Mouse (Mus musculus) heart, embryonic 14.5 days (tissue): ENCODE measurements around the gene Socs4. TPM values are rescaled to one million over a fixed set of nuclear protein-coding genes. Genes with fewer than 3 reads are reported as not detected.

ENCODE experiments used
- ATAC-seq: fragments of 200-750 bp; cut with Nextera tagmentation; 2 replicates; pipeline ENCODE4 v1.8.0; 2017; ENCODE audit warnings: low read depth, moderate TSS enrichment; ENCODE audit not compliant: insufficient number of reproducible peaks, insufficient read depth, low FRiP score
- H3K27ac ChIP-seq, 2 experiments: fragments of 200-500 bp in 1 of 2; fragments of 300-500 bp in 1 of 2; sonication (generic) in 1 of 2; replicated peaks in 1 of 2; 2 replicates each; pipeline ENCODE4 v1.5.1; 2012 to 2014; ENCODE audit warnings: low read depth in 2 of 2, low read length in 2 of 2, control low read depth in 1 of 2, mild to moderate bottlenecking in 1 of 2, mixed read lengths in 1 of 2; ENCODE audit not compliant: control insufficient read depth in 1 of 2, insufficient read depth in 1 of 2
- H3K27me3 ChIP-seq: fragments of 300-500 bp; sonication (generic); 2 replicates; pipeline ENCODE4 v1.6.1; 2014; ENCODE audit warnings: mild to moderate bottlenecking, low read length, control low read depth; ENCODE audit not compliant: control insufficient read depth, insufficient read depth
- H3K36me3 ChIP-seq: fragments of 300-500 bp; sonication (generic); 2 replicates; pipeline ENCODE4 v1.6.1; 2014; ENCODE audit warnings: mild to moderate bottlenecking, control low read depth, low read length, mixed read lengths; ENCODE audit not compliant: control insufficient read depth, insufficient read depth
- H3K4me1 ChIP-seq, 2 experiments: fragments of 200-500 bp in 1 of 2; fragments of 300-500 bp in 1 of 2; sonication (generic) in 1 of 2; 2 replicates each; pipeline ENCODE4 v1.6.1; 2012 to 2014; ENCODE audit warnings: low read length in 2 of 2, control low read depth in 1 of 2, mixed read lengths in 1 of 2; ENCODE audit not compliant: control insufficient read depth in 2 of 2, insufficient read depth in 2 of 2
- H3K4me2 ChIP-seq: fragments of 300-500 bp; sonication (generic); 2 replicates; pipeline ENCODE4 v1.6.1; 2014; ENCODE audit warnings: mild to moderate bottlenecking, low read length
- H3K4me3 ChIP-seq, 2 experiments: fragments of 200-500 bp in 1 of 2; fragments of 300-500 bp in 1 of 2; sonication (generic) in 1 of 2; 2 replicates each; pipeline ENCODE4 v1.5.1; 2012 to 2014; ENCODE audit warnings: low read length in 2 of 2, mild to moderate bottlenecking in 2 of 2, control low read depth in 1 of 2, low read depth in 1 of 2, moderate library complexity in 1 of 2; ENCODE audit not compliant: control insufficient read depth in 1 of 2, insufficient read depth in 1 of 2
- H3K9ac ChIP-seq: fragments of 300-500 bp; sonication (generic); 2 replicates; pipeline ENCODE4 v1.6.1; 2014; ENCODE audit warnings: mild to moderate bottlenecking, low read length
- H3K9me3 ChIP-seq: fragments of 300-500 bp; sonication (generic); 2 replicates; pipeline ENCODE4 v1.6.1; 2016; ENCODE audit warnings: low read length, control low read depth; ENCODE audit not compliant: control insufficient read depth
- WGBS: fragments of 180-500 bp; shearing (Covaris S2); extraction: QIAGEN DNeasy Blood & Tissue Kit; methylation state at CpG from one replicate; pipeline ENCODE4 v1.1.7; 2014; 5-methylcytosine and 5-hydroxymethylcytosine counted together
- polyA plus RNA-seq: library from polyadenylated mRNA; unstranded; fragments of >200 nt; fragmentation: Nextera tagmentation; extraction: Ambion mirVana; gene quantifications from 2 replicates; pipeline ENCODE4 v1.2.1, GENCODE M21; 2014

Socs4 gene
- polyA plus RNA-seq, 1 experiment from 2014 or later, result 2.9 TPM

GRCm38 (mm10) chr14:47240600-47240999 lies 36.1 kb upstream of the Socs4 start:
- Histone ChIP-seq H3K4me2 (no peak overlapping the region), H3K27me3 (no peaks in the 10 kb centered on the region), H3K27ac (no peak overlapping the region), H3K4me1 (peaks cover 0 to 6% of the 10 kb centered on the region in 2 experiments; a peak in 2 of 4 replicates), H3K9ac (no peak overlapping the region), H3K36me3 (peaks cover 35% of the 10 kb centered on the region), H3K4me3 (no peak overlapping the region), H3K9me3 (peaks cover 4% of the 10 kb centered on the region)
- no peak for ATAC-seq
- WGBS, result 17% methylated on average over 1 of the region's 1 CpGs

- Histone ChIP-seq H3K4me3 (no peak overlapping the region), H3K9me3 (no peaks in the 10 kb centered on the region), H3K9ac (no peak overlapping the region), H3K4me1 (peaks cover 0 to 6% of the 10 kb centered on the region in 2 experiments; a peak in 2 of 4 replicates), H3K36me3 (peaks cover 40% of the 10 kb centered on the region), H3K27me3 (no peaks in the 10 kb centered on the region), H3K27ac (0 out of 4 replicates have a peak overlapping the region, but pooled peaks of 1 of the 2 experiments have one; percentile 11), H3K4me2 (no peak overlapping the region)
- no peak for ATAC-seq
- WGBS, result 69% methylated on average over 6 of the region's 6 CpGs
Observed at GRCm38 (mm10) chr14:47241046-47241445, 35.7 kb upstream of the Socs4 start.

GRCm38 (mm10) chr14:47242753-47243152 lies 34.0 kb upstream of the Socs4 start:
- H3K4me3 ChIP-seq, result no peak overlapping the region
- H3K27ac ChIP-seq, result no peak overlapping the region
- no peak for ATAC-seq
- peaks cover 0 to 6% of the 10 kb centered on the region in 2 experiments; a peak in 2 of 4 replicates for H3K4me1 ChIP-seq
- no peak overlapping the region for H3K4me2 ChIP-seq
- 33% methylated on average over 4 of the region's 4 CpGs for WGBS
- no peaks in the 10 kb centered on the region for H3K9me3 ChIP-seq
- no peaks in the 10 kb centered on the region for H3K27me3 ChIP-seq
- no peak overlapping the region for H3K9ac ChIP-seq
- H3K36me3 ChIP-seq, result peaks cover 57% of the 10 kb centered on the region

DNA sequence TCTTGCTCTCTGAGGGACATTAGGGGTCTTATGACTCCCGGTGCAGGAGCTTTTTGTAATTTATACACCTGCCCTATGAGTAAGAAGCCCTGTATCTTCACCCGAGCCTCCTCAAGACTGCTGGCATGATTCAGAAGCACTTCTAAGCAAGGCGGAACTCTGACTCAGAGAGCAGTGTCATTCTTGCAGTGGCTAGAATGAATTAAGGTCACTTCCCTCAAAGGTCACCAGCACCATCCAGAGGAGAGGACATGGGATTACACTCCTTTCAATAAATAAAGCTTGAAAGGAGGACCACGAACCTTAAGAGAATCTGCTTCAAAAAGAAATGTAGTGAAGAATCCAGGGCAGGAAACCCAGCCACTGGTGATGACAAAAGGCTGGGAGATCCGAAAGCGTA lies 26.9 kb upstream of the Socs4 start:
- Histone ChIP-seq H3K4me2 (no peak overlapping the region), H3K27me3 (no peaks in the 10 kb centered on the region), H3K4me3 (no peak overlapping the region), H3K9me3 (no peaks in the 10 kb centered on the region), H3K36me3 (peaks cover 51% of the 10 kb centered on the region), H3K27ac (no peak overlapping the region), H3K4me1 (no peaks in the 10 kb centered on the region), H3K9ac (no peak overlapping the region)
- 69% methylated on average over 6 of the region's 6 CpGs for WGBS
- ATAC-seq, result no peak

DNA sequence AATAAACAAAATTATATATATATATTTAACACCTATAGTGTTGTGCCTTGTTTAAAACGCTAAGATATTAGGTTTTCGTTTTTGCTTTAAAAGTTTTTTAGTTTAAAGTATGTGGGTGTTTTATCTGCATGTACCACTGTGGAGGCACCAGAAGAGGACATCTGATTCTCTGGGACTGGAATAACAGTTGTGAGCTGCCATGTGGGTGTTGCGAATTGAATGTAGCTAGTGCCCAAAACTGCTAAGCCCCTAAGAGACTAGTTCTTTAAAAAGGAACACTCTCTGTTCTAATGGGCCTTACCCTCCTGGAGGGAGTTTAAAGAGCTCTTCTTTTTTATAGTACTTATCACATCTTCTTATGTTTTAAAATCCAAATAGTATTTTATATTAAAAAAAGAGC lies 11.9 kb upstream of the Socs4 start:
- no peaks in the 10 kb centered on the region for H3K4me1 ChIP-seq
- H3K4me2 ChIP-seq, result no peak overlapping the region
- H3K36me3 ChIP-seq, result peaks cover 78% of the 10 kb centered on the region
- H3K27me3 ChIP-seq, result no peaks in the 10 kb centered on the region
- WGBS, result 92% methylated on average over 3 of the region's 3 CpGs
- H3K27ac ChIP-seq, result no peak overlapping the region
- H3K9me3 ChIP-seq, result no peaks in the 10 kb centered on the region
- no peak overlapping the region for H3K9ac ChIP-seq
- no peak for ATAC-seq
- no peak overlapping the region for H3K4me3 ChIP-seq

- Histone ChIP-seq H3K4me1 (no peaks in the 10 kb centered on the region), H3K36me3 (peaks cover 78% of the 10 kb centered on the region), H3K27me3 (no peaks in the 10 kb centered on the region), H3K27ac (no peak overlapping the region), H3K4me3 (no peak overlapping the region), H3K4me2 (no peak overlapping the region), H3K9me3 (no peaks in the 10 kb centered on the region), H3K9ac (no peak overlapping the region)
- WGBS, result 93% methylated on average over 8 of the region's 8 CpGs
- ATAC-seq, result no peak
Observed at GRCm38 (mm10) chr14:47265829-47266228, 10.9 kb upstream of the Socs4 start.

DNA sequence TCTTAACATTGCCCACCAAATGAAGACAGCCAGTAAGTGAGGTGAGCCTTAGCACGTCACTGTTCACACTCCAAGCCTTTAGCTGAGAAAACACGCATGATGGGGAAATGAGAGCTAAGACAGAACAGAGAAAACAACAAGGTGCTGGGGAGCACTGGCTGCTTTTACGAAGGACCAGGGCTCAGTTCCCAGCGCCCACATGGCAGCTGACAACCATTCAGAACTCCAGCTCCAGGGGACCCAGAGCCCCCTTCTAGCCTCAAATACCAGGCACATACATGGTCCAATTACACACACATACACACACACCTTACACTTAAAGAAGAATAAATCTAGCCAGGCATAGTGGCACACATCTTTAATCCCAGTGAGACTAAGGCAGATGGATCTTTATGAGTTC lies 7.7 kb upstream of the Socs4 start:
- Histone ChIP-seq H3K4me3 (no peak overlapping the region), H3K4me2 (no peak overlapping the region), H3K4me1 (no peaks in the 10 kb centered on the region), H3K27me3 (no peaks in the 10 kb centered on the region), H3K36me3 (peaks cover 85% of the 10 kb centered on the region), H3K9ac (no peak overlapping the region), H3K9me3 (no peaks in the 10 kb centered on the region), H3K27ac (no peak overlapping the region)
- WGBS, result 94% methylated on average over 4 of the region's 4 CpGs
- ATAC-seq, result no peak

DNA sequence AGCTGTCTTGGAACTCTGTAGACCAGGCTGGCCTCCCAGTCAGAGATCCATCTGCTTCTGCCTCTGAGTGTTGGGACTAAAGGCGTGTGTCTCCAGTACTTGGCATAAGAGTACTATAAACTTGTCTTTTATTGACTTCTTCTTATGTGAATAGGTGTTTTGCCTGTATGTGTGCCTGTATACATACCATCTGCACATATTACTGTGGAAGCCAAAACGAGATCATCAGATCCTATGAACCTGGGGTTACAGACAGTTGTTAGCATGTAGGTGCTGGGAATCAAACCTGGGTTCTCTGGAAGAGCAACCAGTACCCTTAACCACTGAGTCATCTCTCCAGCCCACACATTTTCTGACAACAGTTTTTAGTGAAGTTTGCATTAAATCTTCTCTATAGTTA lies 7.0 kb upstream of the Socs4 start:
- Histone ChIP-seq H3K9me3 (no peaks in the 10 kb centered on the region), H3K9ac (no peak overlapping the region), H3K27ac (no peak overlapping the region), H3K4me2 (no peak overlapping the region), H3K4me3 (no peak overlapping the region), H3K36me3 (peaks cover 85% of the 10 kb centered on the region), H3K4me1 (no peaks in the 10 kb centered on the region), H3K27me3 (no peaks in the 10 kb centered on the region)
- 100% methylated on average over 2 of the region's 2 CpGs for WGBS
- ATAC-seq, result no peak
